Mouse (Mus musculus): ENCODE data around the gene Psma6.

DNA sequence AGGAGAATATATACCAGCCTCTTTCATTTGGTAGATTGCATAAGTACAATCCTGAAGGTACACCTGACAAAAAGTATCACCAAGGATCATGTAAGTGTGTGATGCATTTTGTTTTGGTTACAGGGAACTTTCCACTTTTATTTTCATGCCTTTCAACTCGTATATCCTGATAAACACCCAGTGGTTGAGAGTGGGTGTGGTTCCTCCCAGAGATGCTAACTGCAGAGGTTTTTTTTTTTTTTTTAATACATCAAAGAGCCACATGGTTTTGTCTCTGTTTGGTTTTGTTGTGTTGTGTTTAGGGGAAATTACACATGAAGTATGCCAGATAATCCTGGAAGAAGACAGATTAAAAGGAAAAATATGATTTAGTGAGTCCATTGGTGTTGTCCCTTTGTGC, 26.7 kb upstream of the Psma6 start:
- TF ChIP-seq CTCF (IDR thresholded peaks at IDR 0.05; ENCODE audit: control insufficient read depth, insufficient read depth, low read length) (no peak), POLR2A (IDR thresholded peaks at IDR 0.05; ENCODE audit: borderline replicate concordance, control insufficient read depth, low read depth, low read length) (no peak)
